Mouse (Mus musculus) MEL (cell line): ENCODE data around the gene Coro2b. TPM values are rescaled to one million over a fixed set of nuclear protein-coding genes. Genes with fewer than 3 reads are reported as not detected.
A peak's percentile ranks its signal among the peaks of the same experiment; 100 is the strongest.

Experiments used
- DNase-seq: peaks from one replicate; pipeline ENCODE4 v3.0.0; 2011; ENCODE audit warnings: low read depth, low spot score
- H3K27ac ChIP-seq: 2 replicates; pipeline ENCODE4 v1.5.1; 2012; ENCODE audit warnings: low read depth, mild to moderate bottlenecking, control low read depth, low read length, moderate library complexity; ENCODE audit not compliant: control insufficient read depth
- H3K27me3 ChIP-seq, 2 experiments: fragments of 150-350 bp in 1 of 2; sonication (generic) in 1 of 2; 2 replicates each; pipeline ENCODE4 v1.6.1; 2012; ENCODE audit warnings: low read length in 2 of 2, mild to moderate bottlenecking in 2 of 2, improper control_type of control experiment in 1 of 2, moderate library complexity in 1 of 2; ENCODE audit not compliant: insufficient read depth in 2 of 2, control insufficient read depth in 1 of 2
- H3K36me3 ChIP-seq, 2 experiments: 2 replicates each; pipeline ENCODE4 v1.6.1; 2012 to 2014; ENCODE audit warnings: low read length in 2 of 2, improper control_type of control experiment in 1 of 2, inconsistent platforms in 1 of 2, mild to moderate bottlenecking in 1 of 2; ENCODE audit not compliant: insufficient read depth in 2 of 2, control insufficient read depth in 1 of 2
- H3K4me1 ChIP-seq, 2 experiments: fragments of 150-350 bp in 1 of 2; sonication (generic) in 1 of 2; 2 replicates each; pipeline ENCODE4 v1.6.1; 2012; ENCODE audit warnings: low read length in 2 of 2, improper control_type of control experiment in 1 of 2, mild to moderate bottlenecking in 1 of 2; ENCODE audit not compliant: insufficient read depth in 2 of 2, control insufficient read depth in 1 of 2
- H3K4me3 ChIP-seq, 2 experiments: fragments of 150-350 bp in 1 of 2; sonication (generic) in 1 of 2; 2 replicates each; pipeline ENCODE4 v1.5.1; 2012; ENCODE audit warnings: low read depth in 2 of 2, low read length in 2 of 2, mild to moderate bottlenecking in 2 of 2, moderate library complexity in 2 of 2, control low read depth in 1 of 2, improper control_type of control experiment in 1 of 2; ENCODE audit not compliant: control insufficient read depth in 1 of 2, insufficient read depth in 1 of 2
- H3K79me2 ChIP-seq: 2 replicates; pipeline ENCODE4 v1.6.1; 2012; ENCODE audit warnings: mild to moderate bottlenecking, low read length, moderate library complexity; ENCODE audit not compliant: control insufficient read depth, poor library complexity, insufficient read depth
- H3K9ac ChIP-seq: 2 replicates; pipeline ENCODE4 v1.6.1; 2012; ENCODE audit warnings: low read depth, mild to moderate bottlenecking, control low read depth, low read length, moderate library complexity; ENCODE audit not compliant: control insufficient read depth, poor library complexity, severe bottlenecking
- H3K9me3 ChIP-seq: fragments of 150-350 bp; sonication (generic); replicated peaks from 2 replicates; pipeline ENCODE4 v1.6.1; 2012; ENCODE audit warnings: mild to moderate bottlenecking, low read length, improper control_type of control experiment, moderate library complexity; ENCODE audit not compliant: insufficient read depth
- CHD1 ChIP-seq: IDR thresholded peaks from 2 replicates; pipeline ENCODE4 v1.6.1; 2012; ENCODE audit warnings: low read depth, mild to moderate bottlenecking, inconsistent platforms, low read length, improper control_type of control experiment
- CTCF ChIP-seq, 3 experiments: IDR thresholded peaks in 2 of 3; conservative IDR thresholded peaks in 1 of 3; 2 replicates each; pipeline ENCODE4 v1.5.1; 2011 to 2012; ENCODE audit warnings: low read length in 3 of 3, low read depth in 2 of 3, mild to moderate bottlenecking in 2 of 3, improper control_type of control experiment in 1 of 3, inconsistent platforms in 1 of 3, mixed read lengths in 1 of 3, moderate library complexity in 1 of 3; ENCODE audit not compliant: control insufficient read depth in 1 of 3, insufficient read depth in 1 of 3, poor library complexity in 1 of 3, severe bottlenecking in 1 of 3
- ELF1 ChIP-seq: IDR thresholded peaks from 2 replicates; pipeline ENCODE4 v1.6.1; 2014; ENCODE audit warnings: low read depth, mild to moderate bottlenecking, inconsistent platforms, low read length, improper control_type of control experiment, moderate library complexity
- EP300 ChIP-seq, 2 experiments: IDR thresholded peaks; 2 replicates each; pipeline ENCODE4 v1.6.1; 2011; ENCODE audit warnings: improper control_type of control experiment in 2 of 2, low read length in 2 of 2, low read depth in 1 of 2, mild to moderate bottlenecking in 1 of 2
- ETS1 ChIP-seq: IDR thresholded peaks from 2 replicates; pipeline ENCODE4 v1.6.1; 2012; ENCODE audit warnings: low read depth, mild to moderate bottlenecking, inconsistent platforms, low read length, improper control_type of control experiment, moderate library complexity
- GATA1 ChIP-seq: IDR thresholded peaks from 2 replicates; pipeline ENCODE4 v1.6.1; 2011; ENCODE audit warnings: low read depth, low read length, improper control_type of control experiment
- KAT2A ChIP-seq: conservative IDR thresholded peaks from 2 replicates; pipeline ENCODE4 v1.6.1; 2012; ENCODE audit warnings: low read depth, low read length, improper control_type of control experiment, inconsistent platforms
- MAFK ChIP-seq: IDR thresholded peaks from 2 replicates; pipeline ENCODE4 v1.6.1; 2011; ENCODE audit warnings: low read depth, mild to moderate bottlenecking, low read length, improper control_type of control experiment, borderline replicate concordance
- MAX ChIP-seq: IDR thresholded peaks from 2 replicates; pipeline ENCODE4 v1.6.1; 2011; ENCODE audit warnings: low read length, improper control_type of control experiment
- MXI1 ChIP-seq: IDR thresholded peaks from 2 replicates; pipeline ENCODE4 v1.6.1; 2011; ENCODE audit warnings: mild to moderate bottlenecking, low read depth, low read length, improper control_type of control experiment
- MYC ChIP-seq: IDR thresholded peaks from 2 replicates; pipeline ENCODE4 v1.6.1; 2011; ENCODE audit warnings: low read depth, mild to moderate bottlenecking, low read length, improper control_type of control experiment, moderate library complexity
- NRF1 ChIP-seq: IDR thresholded peaks from 2 replicates; pipeline ENCODE4 v1.6.1; 2014; ENCODE audit warnings: low read depth, mild to moderate bottlenecking, inconsistent platforms, low read length, improper control_type of control experiment, moderate library complexity; ENCODE audit not compliant: poor library complexity, insufficient read depth, severe bottlenecking
- POLR2A ChIP-seq, 2 experiments: IDR thresholded peaks; 2 replicates each; pipeline ENCODE4 v1.6.1; 2011 to 2012; ENCODE audit warnings: low read length in 2 of 2, mild to moderate bottlenecking in 2 of 2, control low read depth in 1 of 2, improper control_type of control experiment in 1 of 2, low read depth in 1 of 2, moderate library complexity in 1 of 2; ENCODE audit not compliant: control insufficient read depth in 1 of 2, insufficient read depth in 1 of 2, poor library complexity in 1 of 2
- POLR2AphosphoS2 ChIP-seq: IDR thresholded peaks from 2 replicates; pipeline ENCODE4 v1.6.1; 2011; ENCODE audit warnings: low read length, improper control_type of control experiment
- RAD21 ChIP-seq: IDR thresholded peaks from 2 replicates; pipeline ENCODE4 v1.6.1; 2011; ENCODE audit warnings: mild to moderate bottlenecking, low read depth, low read length, improper control_type of control experiment
- RCOR1 ChIP-seq: IDR thresholded peaks from 2 replicates; pipeline ENCODE4 v1.6.1; 2012; ENCODE audit warnings: low read depth, mild to moderate bottlenecking, inconsistent platforms, low read length, improper control_type of control experiment
- SIN3A ChIP-seq: IDR thresholded peaks from 2 replicates; pipeline ENCODE4 v1.6.1; 2012; ENCODE audit warnings: low read length, improper control_type of control experiment, inconsistent platforms
- SMC3 ChIP-seq: IDR thresholded peaks from 2 replicates; pipeline ENCODE4 v1.6.1; 2011; ENCODE audit warnings: low read depth, low read length, improper control_type of control experiment
- TBP ChIP-seq: IDR thresholded peaks from 2 replicates; pipeline ENCODE4 v1.8.0; 2011; ENCODE audit warnings: low read depth, low read length, improper control_type of control experiment
- TCF12 ChIP-seq: IDR thresholded peaks from 2 replicates; pipeline ENCODE4 v1.6.1; 2014; ENCODE audit warnings: low read depth, mild to moderate bottlenecking, inconsistent platforms, low read length, improper control_type of control experiment, moderate library complexity
- UBTF ChIP-seq: IDR thresholded peaks from 2 replicates; pipeline ENCODE4 v1.6.1; 2012; ENCODE audit warnings: low read depth, mild to moderate bottlenecking, inconsistent platforms, low read length, improper control_type of control experiment, moderate library complexity, borderline replicate concordance; ENCODE audit not compliant: insufficient read depth
- USF1 ChIP-seq: IDR thresholded peaks from 2 replicates; pipeline ENCODE4 v1.6.1; 2014; ENCODE audit warnings: low read depth, mild to moderate bottlenecking, inconsistent platforms, low read length, improper control_type of control experiment, moderate library complexity
- USF2 ChIP-seq, 2 experiments: IDR thresholded peaks; 2 replicates each; pipeline ENCODE4 v1.6.1; 2011 to 2012; ENCODE audit warnings: improper control_type of control experiment in 2 of 2, low read length in 2 of 2, borderline replicate concordance in 1 of 2, inconsistent platforms in 1 of 2, low read depth in 1 of 2, mild to moderate bottlenecking in 1 of 2; ENCODE audit not compliant: insufficient read depth in 1 of 2
- ZC3H11A ChIP-seq: IDR thresholded peaks from 2 replicates; pipeline ENCODE4 v1.6.1; 2012; ENCODE audit warnings: low read depth, mild to moderate bottlenecking, inconsistent platforms, low read length, improper control_type of control experiment
- polyA plus RNA-seq, 2 experiments: library from polyadenylated mRNA; stranded (reverse) in 1 of 2; unstranded in 1 of 2; fragments of >175 nt in 1 of 2; fragments of >200 nt in 1 of 2; gene quantifications; 2 replicates each; pipeline versions ENCODE4 v1.2.1 to v1.2.4; 2012; ENCODE audit warnings: low replicate concordance in 2 of 2, low read depth in 1 of 2; ENCODE audit not compliant: insufficient read length in 2 of 2, insufficient read depth in 1 of 2, missing spikeins in 1 of 2
- total RNA-seq: library from RNA; depleted of rRNA; stranded (reverse); fragments of 300-350 nt; gene quantifications from 2 replicates; pipeline ENCODE4 v1.2.3, GENCODE M21; 2012

The Coro2b gene
- total and polyA plus RNA-seq, 3 experiments, result not detected

GRCm38 (mm10) chr9:62549809-62550208 is 13.0 kb upstream of the Coro2b start:
- no peak overlapping the region for H3K27ac ChIP-seq
- DNase-seq, result peak; percentile 70
- no peaks in the 10 kb centered on the region for H3K4me1 ChIP-seq
- no peaks in the 10 kb centered on the region for H3K79me2 ChIP-seq
- no peaks in the 10 kb centered on the region for H3K36me3 ChIP-seq
- H3K4me3 ChIP-seq, result no peak overlapping the region
- TF ChIP-seq SIN3A (no peak), USF2 (IDR thresholded peaks at IDR 0.05; ENCODE audit: borderline replicate concordance in 1 of 2, insufficient read depth in 1 of 2, low read depth in 1 of 2, low read length in 2 of 2) (no peak), RAD21 (peak; percentile 87), KAT2A (no peak), SMC3 (peak; percentile 97), MAX (no peak), NRF1 (no peak), CTCF (IDR thresholded peaks at IDR 0.05 in 2 of 3, conservative IDR thresholded peaks at IDR 0.05 in 1 of 3; ENCODE audit: control insufficient read depth in 1 of 3, insufficient read depth in 1 of 3, low read depth in 2 of 3, low read length in 3 of 3, poor library complexity in 1 of 3, severe bottlenecking in 1 of 3) (peak; percentile 74 to 97 (median 96)), TCF12 (no peak), MYC (no peak), USF1 (no peak), EP300 (IDR thresholded peaks at IDR 0.05; ENCODE audit: low read depth in 1 of 2, low read length in 2 of 2) (no peak), MAFK (no peak), UBTF (no peak), CHD1 (no peak), POLR2AphosphoS2 (no peak), MXI1 (no peak), RCOR1 (no peak), GATA1 (no peak), ZC3H11A (peak; percentile 84), ETS1 (no peak), TBP (no peak), POLR2A (IDR thresholded peaks at IDR 0.05; ENCODE audit: control insufficient read depth in 1 of 2, insufficient read depth in 1 of 2, low read depth in 1 of 2, low read length in 2 of 2, poor library complexity in 1 of 2) (no peak), ELF1 (no peak)
- H3K27me3 ChIP-seq, result peaks cover 0 to 1% of the 10 kb centered on the region in 2 experiments; a peak in 2 of 4 replicates
- H3K9ac ChIP-seq, result no peak overlapping the region
- no peaks in the 10 kb centered on the region for H3K9me3 ChIP-seq
